Mouse (Mus musculus): ENCODE measurements around the gene Bcl11b.

- TF ChIP-seq CTCF (IDR thresholded peaks at IDR 0.05; ENCODE audit: extremely low read depth, insufficient read depth, low read length) (no peak), POLR2A (IDR thresholded peaks at IDR 0.05; ENCODE audit: extremely low read depth, insufficient read depth, low read length) (no peak)
Observed at GRCm38 (mm10) chr12:107903949-107904348, 99.5 kb downstream of the Bcl11b start.
